Mouse (Mus musculus) yolk sac, embryonic 10.5 days (tissue): ENCODE data around the gene Vamp5.

Experiments
- DNase-seq: peaks from one replicate; pipeline ENCODE4 v3.0.0-alpha.2; 2017; ENCODE audit warnings: low spot score

Gene Vamp5

DNA sequence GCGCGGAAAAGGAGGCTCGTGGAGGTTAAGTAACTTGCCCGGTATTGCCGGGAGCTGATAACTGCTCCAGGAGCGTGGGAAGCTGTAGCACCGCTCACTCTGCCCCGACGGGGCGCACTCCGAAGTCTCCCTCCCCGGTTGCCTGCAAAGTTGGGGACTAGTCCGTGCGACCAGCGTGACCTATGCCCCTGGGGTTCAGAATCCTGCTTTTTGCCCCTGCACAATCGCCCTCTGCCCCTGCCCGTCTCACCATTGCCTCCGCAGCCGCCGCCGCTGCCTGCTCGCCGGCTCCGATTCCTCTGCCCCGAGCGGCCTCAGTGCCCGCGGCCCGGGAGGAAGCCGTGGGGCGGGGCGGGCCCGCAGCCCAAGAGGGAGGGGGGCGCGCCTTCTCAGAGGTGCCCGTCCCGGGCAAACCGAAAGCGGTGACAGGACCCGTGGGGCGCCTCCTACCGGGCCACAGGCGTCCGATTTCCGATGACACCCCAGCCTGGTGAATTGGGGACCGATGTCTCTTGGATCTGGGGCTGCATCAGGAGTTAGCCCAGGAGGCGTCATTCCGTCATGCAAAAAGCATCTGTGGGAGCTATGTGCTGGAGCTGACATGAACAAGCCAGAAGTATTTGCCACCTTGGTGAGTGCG, at the start of gene Vamp5:
Gene Vamp5, minus strand, starts transcription at position 338 of the 640 bp plus-strand sequence.
- peak; percentile 51 for DNase-seq

DNA sequence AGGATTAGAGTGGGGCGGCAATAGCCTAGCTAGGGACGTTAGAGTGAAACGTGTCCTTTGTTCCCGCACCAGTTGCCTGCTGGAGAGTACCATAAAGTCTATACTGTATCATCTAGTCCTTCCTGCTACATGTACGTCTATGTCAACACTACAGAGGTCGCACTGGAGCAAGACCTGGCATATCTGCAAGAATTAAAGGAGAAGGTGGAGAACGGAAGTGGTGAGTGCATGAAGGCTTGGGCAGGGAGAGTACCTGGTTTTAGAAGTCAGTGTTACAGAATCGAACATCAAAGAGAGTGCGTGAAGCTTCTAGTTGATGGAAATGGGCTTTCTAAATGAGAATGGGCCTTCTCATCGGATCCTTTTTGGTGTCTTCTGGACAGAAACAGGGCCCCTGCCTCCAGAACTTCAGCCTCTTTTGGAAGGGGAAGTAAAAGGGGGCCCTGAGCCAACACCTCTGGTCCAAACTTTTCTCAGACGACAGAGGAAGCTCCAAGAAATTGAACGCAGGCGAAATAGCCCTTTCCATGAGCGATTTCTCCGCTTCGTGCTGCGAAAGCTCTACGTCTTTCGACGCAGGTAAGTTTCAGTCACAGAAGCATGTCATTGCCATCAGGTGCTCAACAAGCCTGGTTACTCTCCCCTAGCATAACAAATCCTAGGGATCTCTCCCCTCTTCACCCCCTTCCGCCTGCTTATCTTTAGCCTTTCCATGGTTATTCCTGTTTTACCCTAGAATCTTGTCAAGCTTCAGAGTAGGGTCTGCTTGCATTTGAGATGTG, 49.0 kb upstream of the Vamp5 start:
- no peak for DNase-seq

GRCm38 (mm10) chr6:72428036-72428435, 47.8 kb upstream of the Vamp5 start:
- peak; percentile 45 for DNase-seq

DNA sequence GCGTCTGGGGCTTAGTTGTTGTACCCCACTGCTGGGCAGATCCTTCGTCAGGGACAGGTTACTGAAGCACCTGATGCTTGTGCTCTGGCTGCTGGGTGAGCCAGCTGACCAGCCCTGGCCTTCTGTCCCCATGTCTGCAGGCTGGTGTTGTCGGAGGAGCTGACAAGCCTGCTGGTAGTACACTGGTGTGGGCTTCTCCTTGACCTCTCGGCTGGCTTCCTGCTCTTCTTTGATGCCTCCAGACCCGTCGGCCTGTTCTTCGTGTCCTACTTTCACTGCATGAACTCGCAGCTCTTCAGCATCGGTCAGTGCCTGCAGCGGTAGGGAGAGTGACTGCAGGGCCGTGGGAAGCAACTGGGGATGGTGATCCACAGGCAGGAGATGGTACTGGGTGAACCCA, 45.4 kb upstream of the Vamp5 start:
- DNase-seq: no peak

DNA sequence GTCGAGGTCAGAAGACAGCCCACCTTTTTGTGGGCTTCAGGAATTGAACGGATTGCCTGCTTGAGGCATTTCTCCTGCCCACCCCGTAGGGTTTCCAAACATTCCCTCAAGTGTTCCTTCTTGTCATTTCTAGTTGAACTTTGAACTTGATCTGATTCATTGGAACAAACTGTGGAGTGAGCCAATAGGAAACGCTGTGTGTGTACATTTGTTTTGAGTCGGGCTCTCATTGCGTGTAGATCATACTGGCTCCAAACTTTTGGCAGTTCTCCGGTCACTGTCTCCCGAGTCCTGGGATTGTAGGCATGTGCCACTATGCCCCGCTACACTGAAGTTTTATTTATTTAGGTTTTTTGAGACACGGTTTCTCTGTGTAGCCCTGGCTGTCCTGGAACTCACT, 40.6 kb upstream of the Vamp5 start:
- no peak for DNase-seq

DNA sequence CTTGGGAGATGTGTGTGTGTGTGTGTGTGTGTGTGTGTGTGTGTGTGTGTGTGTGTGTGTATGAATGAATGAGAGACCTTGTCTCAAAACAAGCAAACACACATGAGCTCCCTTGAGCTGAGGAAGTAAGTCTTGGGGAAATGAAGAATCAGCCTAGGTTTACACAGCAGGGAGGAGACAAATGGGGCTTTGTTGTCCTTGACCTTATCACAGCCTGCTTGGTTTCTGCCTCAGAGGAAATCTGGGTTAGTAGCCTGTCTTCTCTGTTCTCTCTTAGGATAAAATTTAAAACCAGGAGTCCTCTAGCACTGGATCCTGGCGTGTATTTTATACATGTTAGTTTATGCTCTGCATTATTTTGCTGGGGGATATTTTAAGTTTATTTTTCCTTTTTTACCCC, 39.5 kb upstream of the Vamp5 start:
- no peak for DNase-seq

DNA sequence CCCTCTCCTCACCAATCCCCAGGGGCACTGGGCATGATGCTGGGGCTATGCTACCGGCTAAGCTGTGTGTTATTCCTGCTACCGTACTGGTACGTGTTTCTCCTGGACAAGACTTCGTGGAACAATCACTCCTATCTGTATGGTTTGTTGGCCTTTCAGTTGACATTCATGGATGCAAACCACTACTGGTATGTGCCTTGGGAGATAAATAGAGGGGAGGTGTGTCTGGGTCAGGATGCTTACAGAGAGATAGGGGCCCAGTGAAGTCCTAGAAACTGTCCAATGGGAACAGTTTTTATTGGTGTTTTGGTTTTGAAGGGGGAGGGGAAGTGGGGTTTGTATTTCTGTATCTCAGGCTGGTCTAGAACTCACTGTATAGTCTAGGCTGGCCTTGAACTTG, 38.0 kb upstream of the Vamp5 start:
- DNase-seq: no peak

DNA sequence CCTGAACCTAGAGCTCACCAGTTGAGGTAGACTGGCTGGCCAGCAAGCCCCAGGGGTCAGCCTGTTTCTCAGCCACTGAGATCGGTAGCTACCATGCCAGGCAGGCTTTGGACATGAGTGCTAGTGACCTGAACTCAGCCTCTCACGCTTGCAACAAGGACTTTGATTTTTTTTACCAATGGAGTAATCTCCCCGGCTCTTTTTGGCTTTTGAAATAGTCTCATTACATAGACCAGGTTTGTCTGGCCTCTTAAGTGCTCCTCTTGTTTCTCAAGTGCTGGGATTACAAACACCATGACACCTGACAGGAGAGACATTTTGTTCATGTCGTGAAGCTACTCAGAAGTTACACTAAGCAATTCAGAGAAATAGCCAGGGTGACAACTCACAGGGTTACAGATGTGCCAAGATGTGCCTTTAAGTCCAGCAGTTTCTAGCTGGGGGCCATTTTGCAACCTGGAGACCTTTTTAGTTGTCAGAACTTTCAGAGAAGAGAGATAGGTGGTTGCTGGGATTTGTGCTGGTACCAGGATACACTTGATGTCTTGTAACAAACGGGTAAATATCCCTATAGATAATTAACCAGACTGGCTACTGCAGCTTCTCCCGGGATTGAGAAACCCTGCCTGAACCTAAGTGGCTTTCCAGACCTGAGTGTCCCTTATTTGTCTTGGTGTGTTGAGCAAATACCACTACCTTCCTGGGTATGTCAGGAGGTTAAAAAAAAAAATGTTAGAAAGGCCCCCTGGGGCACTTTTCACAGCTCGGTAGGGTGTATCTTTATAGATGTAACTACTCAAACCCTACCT, 35.9 kb upstream of the Vamp5 start:
- peak; percentile 82 for DNase-seq

DNA sequence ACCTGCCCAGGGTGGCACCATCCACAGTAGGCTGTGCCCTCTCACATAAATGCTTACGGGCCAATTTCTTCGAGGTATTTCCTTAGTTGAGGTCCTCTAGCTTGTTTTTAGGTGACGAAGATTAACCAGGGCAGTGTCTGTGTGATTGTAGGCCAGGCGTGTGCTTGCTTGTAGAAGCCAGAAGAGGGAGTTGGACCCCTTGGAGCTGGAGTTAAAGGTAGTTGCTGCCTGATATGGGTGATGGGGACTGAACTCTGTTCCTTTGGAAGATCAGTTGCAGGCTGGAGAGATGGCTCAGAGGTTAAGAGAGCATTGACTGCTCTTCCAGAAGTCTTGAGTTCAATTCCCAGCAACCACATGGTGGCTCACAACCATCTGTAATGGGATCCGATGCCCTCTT, 34.9 kb upstream of the Vamp5 start:
- DNase-seq: no peak

- peak; percentile 95 for DNase-seq
Measured at GRCm38 (mm10) chr6:72414076-72414756, 33.9 kb upstream of the Vamp5 start, which contains the start of gene Ggcx. Ggcx (plus strand) TSS chr6:72414308.

GRCm38 (mm10) chr6:72410518-72410917, 30.2 kb upstream of the Vamp5 start:
- no peak for DNase-seq

DNA sequence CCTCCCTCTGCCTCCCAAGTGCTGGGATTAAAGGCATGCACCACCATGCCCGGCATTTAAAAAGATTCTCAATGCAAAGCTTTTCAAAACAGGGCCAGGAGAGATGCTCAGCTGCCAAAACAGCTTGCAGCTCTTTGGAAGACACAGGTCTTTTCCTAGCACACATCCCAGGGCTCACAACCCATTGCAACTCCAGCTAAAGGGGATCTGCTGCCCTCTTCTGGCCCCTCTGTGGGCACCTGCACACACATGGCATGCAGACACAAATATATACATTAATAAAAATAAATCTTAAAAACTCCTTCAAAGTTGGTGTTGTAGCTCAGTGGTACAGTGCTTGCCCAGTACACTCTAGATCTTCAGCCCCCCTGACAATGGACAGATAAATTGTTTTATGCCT, 29.7 kb upstream of the Vamp5 start:
- DNase-seq: no peak

GRCm38 (mm10) chr6:72409567-72409966, 29.3 kb upstream of the Vamp5 start:
- no peak for DNase-seq

DNA sequence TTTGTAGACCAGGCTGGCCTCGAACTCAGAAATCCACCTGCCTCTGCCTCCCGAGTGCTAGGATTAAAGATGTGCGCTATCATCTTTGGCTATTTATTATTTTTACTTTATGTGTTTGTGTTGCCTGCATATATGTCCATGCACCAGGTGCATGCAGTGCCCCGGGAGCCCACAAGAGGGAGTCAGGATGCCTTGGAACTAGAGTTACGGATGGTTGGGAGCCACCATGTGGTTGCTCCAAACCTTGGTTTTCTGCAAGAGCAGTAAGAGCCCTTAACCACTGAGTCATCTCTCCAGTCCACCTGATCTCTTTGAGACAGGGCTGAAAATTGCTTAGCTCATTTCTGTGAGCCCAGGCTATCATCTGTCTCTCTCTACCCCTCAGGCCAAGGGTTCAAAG, 26.9 kb upstream of the Vamp5 start:
- peak; percentile 85 for DNase-seq

- no peak for DNase-seq
Measured at GRCm38 (mm10) chr6:72405356-72405755, 25.1 kb upstream of the Vamp5 start.

DNA sequence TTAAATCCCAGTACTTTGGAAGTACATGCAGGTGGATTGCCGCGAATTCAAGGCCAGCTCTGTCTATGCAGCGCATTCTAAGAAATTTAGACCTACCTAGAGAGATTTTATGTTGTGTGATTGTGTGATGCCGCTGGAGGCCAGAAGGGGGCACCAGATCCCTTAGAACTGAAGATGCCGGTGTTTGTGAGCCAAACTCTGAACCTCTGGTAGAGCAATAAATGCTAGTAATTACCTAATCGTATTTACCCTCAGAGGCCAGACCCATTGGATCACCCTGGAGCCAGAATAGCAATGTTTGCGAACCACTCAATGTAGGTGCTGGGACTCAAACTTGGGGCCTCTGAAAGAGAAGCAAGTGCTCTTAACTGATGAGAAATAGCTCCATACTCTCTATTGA, 21.6 kb upstream of the Vamp5 start:
- no peak for DNase-seq

DNA sequence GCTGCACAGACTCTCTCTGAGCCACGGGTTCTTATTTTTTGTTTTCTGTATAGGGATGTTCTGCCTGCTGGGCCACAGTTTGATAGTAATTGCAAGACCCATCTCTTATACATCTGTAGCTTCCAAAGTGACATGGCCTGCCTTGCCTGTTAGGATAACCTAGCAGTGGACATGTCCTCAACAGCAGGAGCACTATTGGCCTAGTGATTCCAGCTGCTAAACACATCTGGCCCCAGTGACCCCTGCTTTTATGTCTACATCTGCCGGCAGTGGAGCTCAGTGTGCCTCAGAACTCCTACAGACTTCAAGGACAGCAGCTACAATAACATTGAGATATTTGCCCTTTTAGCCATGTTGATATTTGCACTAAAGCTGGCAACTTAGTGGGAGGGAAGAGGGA, 19.7 kb upstream of the Vamp5 start:
- no peak for DNase-seq

GRCm38 (mm10) chr6:72396837-72397251, 16.6 kb upstream of the Vamp5 start:
- no peak for DNase-seq

DNA sequence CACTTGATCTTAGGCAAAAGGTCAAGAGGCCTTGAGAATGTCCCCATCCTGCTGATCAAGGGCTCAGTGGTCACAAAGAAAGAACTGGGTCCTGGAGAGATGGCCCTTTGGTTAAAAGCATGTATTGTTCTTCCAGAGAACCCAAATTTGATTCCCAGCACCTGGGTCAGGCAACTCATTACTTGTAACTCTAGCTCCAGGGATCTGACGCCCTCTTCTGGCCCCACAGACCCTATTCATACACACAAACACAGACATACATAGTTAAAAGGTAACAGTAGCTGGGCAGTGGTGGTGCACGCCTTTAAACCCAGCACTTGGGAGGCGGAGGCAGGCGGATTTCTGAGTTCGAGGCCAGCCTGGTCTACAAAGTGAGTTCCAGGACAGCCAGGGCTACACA, 12.1 kb upstream of the Vamp5 start:
- no peak for DNase-seq

GRCm38 (mm10) chr6:72390795-72391521, 10.7 kb upstream of the Vamp5 start:
- DNase-seq: peak; percentile 93

DNA sequence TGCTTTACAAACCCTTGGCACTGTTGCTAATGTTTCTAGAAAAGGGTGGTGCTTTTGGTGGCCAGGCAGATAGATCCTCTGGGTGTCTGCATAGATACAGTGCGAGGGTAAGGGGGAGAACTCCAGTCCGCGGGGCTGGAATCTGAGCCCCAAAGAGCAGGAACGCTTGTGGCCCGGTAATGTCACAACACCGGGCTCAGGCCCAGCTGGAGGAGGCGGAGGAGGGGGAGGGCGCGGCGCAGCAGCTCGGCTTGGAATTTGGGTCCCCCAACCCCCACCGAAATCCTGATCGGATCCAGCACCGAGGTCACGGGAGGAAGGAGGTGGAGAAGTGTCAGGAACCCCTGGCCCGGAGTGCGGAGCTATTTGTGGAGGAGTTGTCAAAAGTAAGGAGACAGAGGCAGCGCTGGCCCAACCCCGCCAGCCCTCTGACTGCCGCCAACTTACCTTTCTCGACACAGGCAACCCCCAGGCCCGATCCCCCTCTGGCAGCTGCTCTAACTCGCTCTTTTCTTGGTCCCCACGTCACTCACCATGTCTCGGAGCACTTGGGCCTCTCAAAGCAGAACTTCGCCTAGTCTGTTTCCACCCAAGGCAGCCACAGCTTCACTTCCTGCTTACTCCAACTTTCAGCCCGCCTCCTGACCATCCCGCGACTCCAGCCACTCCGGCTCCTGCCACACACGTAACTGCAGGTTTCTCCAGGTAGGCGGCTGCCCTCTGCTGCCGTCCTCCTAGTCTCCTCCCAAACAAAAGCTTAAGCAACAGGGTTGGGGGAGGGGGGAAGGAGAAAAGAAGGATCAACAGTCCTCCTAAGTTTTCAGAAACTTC, 9.9 kb upstream of the Vamp5 start, which contains the start of gene Vamp8:
Gene Vamp8, minus strand, starts transcription at position 763 of the 831 bp plus-strand sequence.
- DNase-seq: peak; percentile 91
